Mouse (Mus musculus): ENCODE data around the gene Vapa.

GRCm38 (mm10) chr17:65597857-65598486 is 15.4 kb downstream of the Vapa start:
- no peak for TF ChIP-seq POLR2A (IDR thresholded peaks at IDR 0.05; ENCODE audit: control insufficient read depth in 1 of 2, insufficient read depth in 1 of 2, low read depth in 1 of 2, low read length in 2 of 2, poor library complexity in 1 of 2)
- TF ChIP-seq EP300 (IDR thresholded peaks at IDR 0.05; ENCODE audit: low read depth in 1 of 2, low read length in 2 of 2) = no peak
- TF ChIP-seq POLR2AphosphoS2 (IDR thresholded peaks at IDR 0.05; ENCODE audit: low read length) = no peak
- TF ChIP-seq USF1 (IDR thresholded peaks at IDR 0.05; ENCODE audit: low read depth, low read length) = no peak
- no peak for TF ChIP-seq CTCF (IDR thresholded peaks at IDR 0.05 in 2 of 3, conservative IDR thresholded peaks at IDR 0.05 in 1 of 3; ENCODE audit: control insufficient read depth in 1 of 3, insufficient read depth in 1 of 3, low read depth in 2 of 3, low read length in 3 of 3, poor library complexity in 1 of 3, severe bottlenecking in 1 of 3)
- TF ChIP-seq E2F4 (IDR thresholded peaks at IDR 0.05; ENCODE audit: borderline replicate concordance, low read depth, low read length) = no peak
- TF ChIP-seq NRF1 (IDR thresholded peaks at IDR 0.05; ENCODE audit: insufficient read depth, low read depth, low read length, poor library complexity, severe bottlenecking) = no peak
